In genomic region chrX:94121161-94121856, GRCm38 (mm10) we compare ENCODE assay signal across 7 mouse cellular contexts. TPM values are rescaled to one million over a fixed set of nuclear protein-coding genes. Genes with fewer than 3 reads are reported as not detected.
DNase-seq lines count a peak whose midpoint lies in the region; ATAC-seq and TF ChIP-seq lines count a peak whose summit lies in the region.

No protein-coding gene starts in this region.

- ATAC-seq in heart, postnatal 0 days (ENCODE audit: insufficient read depth, low read depth): no peak
- no peak for ATAC-seq in midbrain, embryonic 11.5 days (ENCODE audit: low FRiP score)
- no peak for ATAC-seq in stomach, postnatal 0 days (ENCODE audit: low FRiP score, low TSS enrichment)

- H3K27ac ChIP-seq in ES-Bruce4 (ENCODE audit: insufficient read depth, low read length): peak overlapping the region; percentile 94
- H3K27ac ChIP-seq in heart, postnatal 0 days (ENCODE audit: low read depth): peak overlapping the region; percentile 100
- no peak overlapping the region; the same call in 1 of the 2 replicates for H3K27ac ChIP-seq in midbrain, embryonic 11.5 days (ENCODE audit: low read depth, low read length)
- peak overlapping the region; percentile 99 for H3K27ac ChIP-seq in stomach, postnatal 0 days (replicated peaks)

- H3K9ac ChIP-seq in ES-Bruce4 (ENCODE audit: low read depth, poor library complexity, severe bottlenecking): peak overlapping the region; percentile 97
- H3K9ac ChIP-seq in heart, postnatal 0 days (replicated peaks; ENCODE audit: low read depth, low read length): peak overlapping the region; percentile 96
- H3K9ac ChIP-seq in midbrain, embryonic 11.5 days (ENCODE audit: low read length): peak overlapping the region; percentile 95
- peak overlapping the region; percentile 94 for H3K9ac ChIP-seq in stomach, postnatal 0 days (ENCODE audit: low read length)

- no peaks in the 10 kb centered on the region for H3K36me3 ChIP-seq in ES-Bruce4 (ENCODE audit: control insufficient read depth, insufficient read depth, low read length, poor library complexity, severe bottlenecking)
- no peaks in the 10 kb centered on the region for H3K36me3 ChIP-seq in heart, postnatal 0 days (replicated peaks; ENCODE audit: control insufficient read depth, insufficient read depth, low read length)
- no peaks in the 10 kb centered on the region for H3K36me3 ChIP-seq in midbrain, embryonic 11.5 days (ENCODE audit: control insufficient read depth, insufficient read depth, low read length)
- no peaks in the 10 kb centered on the region for H3K36me3 ChIP-seq in stomach, postnatal 0 days (ENCODE audit: control insufficient read depth, insufficient read depth, low read length)

- H3K9me3 ChIP-seq in ES-Bruce4 (replicated peaks; ENCODE audit: control insufficient read depth, insufficient read depth, low read length, poor library complexity, severe bottlenecking): no peaks in the 10 kb centered on the region
- no peaks in the 10 kb centered on the region for H3K9me3 ChIP-seq in heart, postnatal 0 days (replicated peaks; ENCODE audit: control insufficient read depth, low read length)
- no peaks in the 10 kb centered on the region for H3K9me3 ChIP-seq in midbrain, embryonic 11.5 days (ENCODE audit: control insufficient read depth, low read length)
- H3K9me3 ChIP-seq in stomach, postnatal 0 days (ENCODE audit: control insufficient read depth, low read length): no peaks in the 10 kb centered on the region

- WGBS in heart, postnatal 0 days: 24% methylated on average over 24 of the region's 24 CpGs
- 25% methylated on average over 24 of the region's 24 CpGs for WGBS in midbrain, embryonic 11.5 days
- whole genome bisulfite sequencing in stomach, postnatal 0 days: 21% methylated on average over 24 of the region's 24 CpGs

- H3K4me3 ChIP-seq in ES-Bruce4 (ENCODE audit: low read depth, low read length): peak overlapping the region; percentile 99
- peak overlapping the region; percentile 76 for H3K4me3 ChIP-seq in heart, postnatal 0 days (ENCODE audit: low read depth, low read length)
- peak overlapping the region; percentile 57 for H3K4me3 ChIP-seq in midbrain, embryonic 11.5 days (ENCODE audit: low read depth, low read length)
- peak overlapping the region; percentile 59 for H3K4me3 ChIP-seq in stomach, postnatal 0 days (ENCODE audit: low read depth, low read length)

- TF ChIP-seq EP300 in ES-Bruce4 (IDR thresholded peaks at IDR 0.05; ENCODE audit: insufficient read depth, low read depth, low read length): no peak
- TF ChIP-seq EP300 in heart, postnatal 0 days (IDR thresholded peaks at IDR 0.05; ENCODE audit: low read depth): no peak
- TF ChIP-seq EP300 in stomach, postnatal 0 days (optimal IDR thresholded peaks at IDR 0.05): no peak

- no peaks in the 10 kb centered on the region for H3K4me1 ChIP-seq in ES-Bruce4 (ENCODE audit: control insufficient read depth, insufficient read depth, low read length)
- no peaks in the 10 kb centered on the region for H3K4me1 ChIP-seq in heart, postnatal 0 days (ENCODE audit: control insufficient read depth, insufficient read depth)
- H3K4me1 ChIP-seq in midbrain, embryonic 11.5 days (ENCODE audit: control insufficient read depth, insufficient read depth, low read length): no peaks in the 10 kb centered on the region
- no peaks in the 10 kb centered on the region for H3K4me1 ChIP-seq in stomach, postnatal 0 days (replicated peaks; ENCODE audit: control insufficient read depth, insufficient read depth)

- DNase-seq in B cell, adult 2 months: peak; percentile 38 to 53
- DNase-seq in embryo, embryonic 10 days (ENCODE audit: low spot score): peak; percentile 5
- DNase-seq in heart, postnatal 0 days (ENCODE audit: low spot score): no peak
- DNase-seq in kidney, postnatal 25 days: peak; percentile 14 to 38
- peak; percentile 84 for DNase-seq in midbrain, embryonic 11.5 days (ENCODE audit: low spot score, missing footprints)
- DNase-seq in stomach, postnatal 0 days (ENCODE audit: low spot score): peak; percentile 32

- no peak for TF ChIP-seq POLR2A in ES-Bruce4 (IDR thresholded peaks at IDR 0.05; ENCODE audit: insufficient read depth, low read length)

- no peaks in the 10 kb centered on the region for H3K27me3 ChIP-seq in ES-Bruce4 (ENCODE audit: control insufficient read depth, insufficient read depth, low read length, poor library complexity, severe bottlenecking)
- peaks cover 6% of the 10 kb centered on the region; the same call in 1 of the 2 replicates for H3K27me3 ChIP-seq in heart, postnatal 0 days (ENCODE audit: control insufficient read depth, insufficient read depth, low read length)
- peaks cover 27% of the 10 kb centered on the region for H3K27me3 ChIP-seq in midbrain, embryonic 11.5 days (ENCODE audit: control insufficient read depth, insufficient read depth, low read length)
- H3K27me3 ChIP-seq in stomach, postnatal 0 days (ENCODE audit: control insufficient read depth, insufficient read depth, low read length): no peaks in the 10 kb centered on the region

- peak overlapping the region; percentile 71 for H3K4me2 ChIP-seq in heart, postnatal 0 days (ENCODE audit: low read depth, low read length)
- H3K4me2 ChIP-seq in midbrain, embryonic 11.5 days: peak overlapping the region; percentile 65
- peak overlapping the region; percentile 60 for H3K4me2 ChIP-seq in stomach, postnatal 0 days (replicated peaks; ENCODE audit: low read depth)

- no peak for TF ChIP-seq CTCF in ES-Bruce4 (IDR thresholded peaks at IDR 0.05; ENCODE audit: low read depth, low read length)
- TF ChIP-seq CTCF in heart, postnatal 0 days (IDR thresholded peaks at IDR 0.05; ENCODE audit: low read depth): no peak
- TF ChIP-seq CTCF in stomach, postnatal 0 days (IDR thresholded peaks at IDR 0.05; ENCODE audit: low read depth): no peak

RNA-seq across cellular contexts. Expression of gene Zfx, which starts 2.2 kb away (rescaled TPM):
- polyA plus RNA-seq in ES-Bruce4 (2011; ENCODE audit: insufficient read depth, insufficient read length, low read depth, missing spikeins): 25.6 and 30.5 TPM in 2 replicates
- total RNA-seq in heart, postnatal 0 days (2014; rRNA removed; ENCODE audit: low replicate concordance): 19.2 and 22.3 TPM in 2 replicates
- 15.5 and 16.5 TPM in 2 replicates for polyA plus RNA-seq in heart, postnatal 0 days (2015; fragmentation: Nextera tagmentation; extraction: Ambion mirVana)
- 28.6 and 31.0 TPM in 2 replicates for polyA plus RNA-seq in midbrain, embryonic 11.5 days (2014; fragmentation: Nextera tagmentation; extraction: Ambion mirVana)
- polyA plus RNA-seq in stomach, postnatal 0 days (2015; fragmentation: Nextera tagmentation; extraction: Ambion mirVana): 11.8 and 12.7 TPM in 2 replicates
